Mouse (Mus musculus): ENCODE results near the gene Exoc3l4.

GRCm38 (mm10) chr12:111409583-111409982 is 7.2 kb upstream of the Exoc3l4 start:
- TF ChIP-seq POLR2A (IDR thresholded peaks at IDR 0.05; ENCODE audit: low read depth, low read length), result no peak
- no peak for TF ChIP-seq CTCF (conservative IDR thresholded peaks at IDR 0.05; ENCODE audit: insufficient read depth, insufficient read length, low read depth, low read length)

All from kidney, adult 2 months (tissue).